22 mouse cellular contexts compared by ENCODE assay signal in the genomic region with DNA sequence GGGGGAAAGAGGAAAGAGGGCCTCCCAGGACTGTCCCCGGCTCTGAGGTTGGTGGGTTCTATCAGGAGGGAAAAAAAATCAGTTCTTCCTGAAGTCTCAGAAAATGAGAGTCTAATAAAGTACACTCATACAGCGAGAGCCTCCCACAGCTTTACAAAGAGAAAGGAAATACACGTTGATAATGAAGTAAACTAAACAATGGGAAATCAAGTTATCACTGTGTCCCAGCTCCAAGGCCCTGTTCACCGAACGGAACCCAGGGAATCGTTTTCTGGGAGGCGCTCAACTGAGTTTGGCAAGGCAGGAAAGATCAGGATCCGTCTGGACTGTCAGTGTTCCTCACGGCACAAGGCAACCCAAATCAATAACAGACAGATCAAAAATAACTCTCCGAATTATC. TPM values are rescaled to one million over a fixed set of nuclear protein-coding genes. Genes with fewer than 3 reads are reported as not detected.
DNase-seq lines count a peak whose midpoint lies in the region; ATAC-seq and TF ChIP-seq lines count a peak whose summit lies in the region.
"Had no signal": no experiment of that assay in that cellular context is flagged by ENCODE, and none has a peak within 500 bp of the region (broad histone marks: within the 10 kb centered on the region; RNA-seq: fewer than 3 reads in every experiment).

No protein-coding gene starts in this region.

- no peak for DNase-seq in forebrain, embryonic 11.5 days (ENCODE audit: low spot score)
- DNase-seq in heart, postnatal 0 days (ENCODE audit: low spot score) = peak; percentile 35
- DNase-seq in heart, adult 8-10 months (ENCODE audit: low spot score) = no peak
- DNase-seq in lung, postnatal 0 days (ENCODE audit: low spot score) = peak; percentile 29
- no peak for DNase-seq in lung, postnatal 4 days
- no peak for DNase-seq in forebrain, postnatal 0 days
- DNase-seq in kidney, adult 8-10 months = no peak
- DNase-seq: adrenal gland, adult 8-10 months; cerebellum, adult 2 months; cerebellum, postnatal 14 days; gastrocnemius, postnatal 25 days; heart, adult 11 months; kidney, adult 18-20 months; kidney, postnatal 10 days; layer of hippocampus, postnatal 36 days; left cerebral cortex, postnatal 4 days; midbrain, embryonic 14.5 days had no signal

- no peak for ATAC-seq in forebrain, embryonic 13.5 days
- no peak for ATAC-seq in forebrain, embryonic 11.5 days (replicated peaks; ENCODE audit: low FRiP score)
- ATAC-seq in heart, postnatal 0 days (ENCODE audit: insufficient read depth, low read depth) = peak; percentile 75
- ATAC-seq in lung, postnatal 0 days = peak; percentile 44
- no peak for ATAC-seq in forebrain, postnatal 0 days
- ATAC-seq: hindbrain, embryonic 16.5 days had no signal

- WGBS in forebrain, embryonic 13.5 days = 73% methylated on average over 10 of the region's 10 CpGs
- 90% methylated on average over 10 of the region's 10 CpGs for WGBS in forebrain, embryonic 11.5 days
- 52% methylated on average over 10 of the region's 10 CpGs for WGBS in heart, postnatal 0 days
- WGBS in lung, postnatal 0 days = 62% methylated on average over 10 of the region's 10 CpGs
- WGBS in forebrain, postnatal 0 days = 52% methylated on average over 10 of the region's 10 CpGs

- no peaks in the 10 kb centered on the region for H3K27me3 ChIP-seq in forebrain, embryonic 13.5 days
- H3K27me3 ChIP-seq in forebrain, embryonic 11.5 days (ENCODE audit: control insufficient read depth, insufficient read depth, low read length) = no peaks in the 10 kb centered on the region
- H3K27me3 ChIP-seq in heart, postnatal 0 days (ENCODE audit: control insufficient read depth, insufficient read depth, low read length) = no peaks in the 10 kb centered on the region
- H3K27me3 ChIP-seq in lung, postnatal 0 days (replicated peaks; ENCODE audit: insufficient read depth, low read length) = no peaks in the 10 kb centered on the region
- no peaks in the 10 kb centered on the region for H3K27me3 ChIP-seq in forebrain, postnatal 0 days (ENCODE audit: insufficient read depth, low read length)
- H3K27me3 ChIP-seq: lung, embryonic 15.5 days had no signal

- peak overlapping the region; percentile 79 for H3K27ac ChIP-seq in forebrain, embryonic 13.5 days
- no peak overlapping the region for H3K27ac ChIP-seq in forebrain, embryonic 11.5 days (ENCODE audit: low read depth, low read length)
- peak overlapping the region; percentile 81 for H3K27ac ChIP-seq in heart, postnatal 0 days (ENCODE audit: low read depth)
- H3K27ac ChIP-seq in lung, postnatal 0 days (ENCODE audit: low read length) = peak overlapping the region; percentile 2; the same call in 1 of the 2 replicates
- peak overlapping the region; percentile 67 for H3K27ac ChIP-seq in forebrain, postnatal 0 days (ENCODE audit: low read depth, low read length)
- H3K27ac ChIP-seq: lung, embryonic 15.5 days had no signal

- no peak overlapping the region for H3K4me3 ChIP-seq in forebrain, embryonic 13.5 days
- H3K4me3 ChIP-seq in forebrain, embryonic 11.5 days (ENCODE audit: low read depth, low read length) = no peak overlapping the region
- H3K4me3 ChIP-seq in heart, postnatal 0 days (ENCODE audit: low read depth, low read length) = no peak overlapping the region
- H3K4me3 ChIP-seq in lung, postnatal 0 days (ENCODE audit: low read depth, low read length) = no peak overlapping the region
- H3K4me3 ChIP-seq in forebrain, postnatal 0 days (ENCODE audit: low read depth, low read length) = no peak overlapping the region
- H3K4me3 ChIP-seq: erythroblast, embryonic 14.5 days; lung, embryonic 15.5 days had no signal

- no peak overlapping the region for H3K9ac ChIP-seq in forebrain, embryonic 13.5 days
- no peak overlapping the region for H3K9ac ChIP-seq in forebrain, embryonic 11.5 days (ENCODE audit: low read length)
- H3K9ac ChIP-seq in heart, postnatal 0 days (replicated peaks; ENCODE audit: low read depth, low read length) = no peak overlapping the region
- no peak overlapping the region for H3K9ac ChIP-seq in lung, postnatal 0 days (replicated peaks; ENCODE audit: low read depth)
- H3K9ac ChIP-seq in forebrain, postnatal 0 days = no peak overlapping the region
- H3K9ac ChIP-seq: lung, embryonic 15.5 days had no signal

- no peak for TF ChIP-seq EP300 in heart, postnatal 0 days (IDR thresholded peaks at IDR 0.05; ENCODE audit: low read depth)
- TF ChIP-seq EP300 in lung, postnatal 0 days (IDR thresholded peaks at IDR 0.05) = no peak

- no peaks in the 10 kb centered on the region for H3K9me3 ChIP-seq in forebrain, embryonic 13.5 days (replicated peaks)
- no peaks in the 10 kb centered on the region for H3K9me3 ChIP-seq in forebrain, embryonic 11.5 days (ENCODE audit: control insufficient read depth, low read length)
- H3K9me3 ChIP-seq in heart, postnatal 0 days (replicated peaks; ENCODE audit: control insufficient read depth, low read length) = no peaks in the 10 kb centered on the region
- H3K9me3 ChIP-seq in lung, postnatal 0 days (ENCODE audit: low read length) = no peaks in the 10 kb centered on the region
- H3K9me3 ChIP-seq in forebrain, postnatal 0 days (ENCODE audit: low read length) = no peaks in the 10 kb centered on the region
- H3K9me3 ChIP-seq: G1E; lung, embryonic 15.5 days had no signal

- no peaks in the 10 kb centered on the region for H3K36me3 ChIP-seq in forebrain, embryonic 13.5 days (ENCODE audit: poor library complexity, severe bottlenecking)
- H3K36me3 ChIP-seq in forebrain, embryonic 11.5 days (ENCODE audit: control insufficient read depth, insufficient read depth, low read length) = no peaks in the 10 kb centered on the region
- no peaks in the 10 kb centered on the region for H3K36me3 ChIP-seq in heart, postnatal 0 days (replicated peaks; ENCODE audit: control insufficient read depth, insufficient read depth, low read length)
- H3K36me3 ChIP-seq in lung, postnatal 0 days (ENCODE audit: insufficient read depth, low read length) = no peaks in the 10 kb centered on the region
- no peaks in the 10 kb centered on the region for H3K36me3 ChIP-seq in forebrain, postnatal 0 days (ENCODE audit: insufficient read depth)
- H3K36me3 ChIP-seq: G1E; lung, embryonic 15.5 days had no signal

- H3K4me1 ChIP-seq in forebrain, embryonic 13.5 days = peaks cover 23% of the 10 kb centered on the region
- H3K4me1 ChIP-seq in forebrain, embryonic 11.5 days (replicated peaks; ENCODE audit: control insufficient read depth, insufficient read depth, low read length) = no peaks in the 10 kb centered on the region
- H3K4me1 ChIP-seq in heart, postnatal 0 days (ENCODE audit: control insufficient read depth, insufficient read depth) = no peaks in the 10 kb centered on the region
- no peaks in the 10 kb centered on the region for H3K4me1 ChIP-seq in lung, postnatal 0 days (ENCODE audit: insufficient read depth, low read depth, low read length)
- H3K4me1 ChIP-seq in forebrain, postnatal 0 days (ENCODE audit: insufficient read depth) = no peaks in the 10 kb centered on the region; the same call in 1 of the 2 replicates
- H3K4me1 ChIP-seq: lung, embryonic 15.5 days had no signal

- no peak for TF ChIP-seq CTCF in heart, postnatal 0 days (IDR thresholded peaks at IDR 0.05; ENCODE audit: low read depth)
- no peak for TF ChIP-seq CTCF in lung, postnatal 0 days (IDR thresholded peaks at IDR 0.05)
- TF ChIP-seq CTCF in forebrain, postnatal 0 days (IDR thresholded peaks at IDR 0.05; ENCODE audit: low read depth) = no peak

- no peak overlapping the region for H3K4me2 ChIP-seq in forebrain, embryonic 13.5 days
- no peak overlapping the region for H3K4me2 ChIP-seq in forebrain, embryonic 11.5 days (ENCODE audit: low read depth, low read length, severe bottlenecking)
- no peak overlapping the region for H3K4me2 ChIP-seq in heart, postnatal 0 days (ENCODE audit: low read depth, low read length)
- no peak overlapping the region for H3K4me2 ChIP-seq in lung, postnatal 0 days (replicated peaks; ENCODE audit: low read depth, low read length)
- 0 out of 2 replicates have a peak overlapping the region, but pooled peaks have one; percentile 4 for H3K4me2 ChIP-seq in forebrain, postnatal 0 days (ENCODE audit: low read depth)
- H3K4me2 ChIP-seq: lung, embryonic 15.5 days had no signal

RNA-seq across cellular contexts. Expression of a gene that starts 48.7 kb away (rescaled TPM):
- polyA plus RNA-seq in forebrain, embryonic 13.5 days (2015; fragmentation: Nextera tagmentation; extraction: Ambion mirVana) = 284 and 297 TPM in 2 replicates
- polyA plus RNA-seq in forebrain, embryonic 11.5 days (2014; fragmentation: Nextera tagmentation; extraction: Ambion mirVana) = 271 and 294 TPM in 2 replicates
- total RNA-seq in heart, postnatal 0 days (2014; rRNA removed; ENCODE audit: low replicate concordance) = 84.5 and 92.5 TPM in 2 replicates
- 115 TPM in 2 replicates for polyA plus RNA-seq in heart, postnatal 0 days (2015; fragmentation: Nextera tagmentation; extraction: Ambion mirVana)
- 10 to 100 TPM; 51.7 to 61.2 (median 55.4) TPM for total RNA-seq in heart, adult 8-10 months (2022)
- polyA plus RNA-seq in lung, postnatal 0 days (2015; fragmentation: Nextera tagmentation; extraction: Ambion mirVana) = 87.4 and 94.3 TPM in 2 replicates
- total RNA-seq in forebrain, postnatal 0 days (2014; rRNA removed) = 182 and 195 TPM in 2 replicates
- polyA plus RNA-seq in forebrain, postnatal 0 days (2015; fragmentation: Nextera tagmentation; extraction: Ambion mirVana) = 243 and 265 TPM in 2 replicates

Comparison
In these comparisons a context has a peak if more than half of its experiments do, and no peak if none do; other contexts are left out.
1. DNase-seq: peak in heart, postnatal 0 days (single experiment) and lung, postnatal 0 days (single experiment); none in forebrain, embryonic 11.5 days (single experiment), heart, adult 8-10 months (single experiment), lung, postnatal 4 days (0 of 2), forebrain, postnatal 0 days (single experiment) and kidney, adult 8-10 months (0 of 2).
2. ATAC-seq: peak in heart, postnatal 0 days (single experiment) and lung, postnatal 0 days (single experiment); none in forebrain, embryonic 13.5 days (single experiment), forebrain, embryonic 11.5 days (single experiment) and forebrain, postnatal 0 days (single experiment).